Mouse (Mus musculus) liver, embryonic 14.5 days (tissue): ENCODE data around the gene Tbck. TPM values are rescaled to one million over a fixed set of nuclear protein-coding genes. Genes with fewer than 3 reads are reported as not detected.

ENCODE experiments used
- ATAC-seq: fragments of 200-750 bp; cut with Nextera tagmentation; 2 replicates; pipeline ENCODE4 v1.8.0; 2017; ENCODE audit warnings: moderate number of reproducible peaks, mild to moderate bottlenecking, moderate library complexity; ENCODE audit not compliant: insufficient read depth
- DNase-seq, 3 experiments: peaks; one replicate each; pipeline ENCODE4 v3.0.0-alpha.2; 2012 to 2013; ENCODE audit warnings: low read depth in 3 of 3, low spot score in 3 of 3
- H3K27ac ChIP-seq: fragments of 300-500 bp; sonication (generic); 2 replicates; pipeline ENCODE4 v1.5.1; 2014; ENCODE audit warnings: moderate library complexity, mild to moderate bottlenecking, control low read depth, inconsistent platforms
- H3K27me3 ChIP-seq: fragments of 300-500 bp; sonication (generic); 2 replicates; pipeline ENCODE4 v1.6.1; 2014; ENCODE audit warnings: mild to moderate bottlenecking, low read length, moderate library complexity; ENCODE audit not compliant: control insufficient read depth, insufficient read depth
- H3K36me3 ChIP-seq: fragments of 300-500 bp; sonication (generic); replicated peaks from 2 replicates; pipeline ENCODE4 v1.6.1; 2014; ENCODE audit warnings: low read depth; ENCODE audit not compliant: control insufficient read depth, insufficient read depth
- H3K4me1 ChIP-seq, 2 experiments: fragments of 200-500 bp in 1 of 2; fragments of 300-500 bp in 1 of 2; sonication (generic) in 1 of 2; replicated peaks; 2 replicates each; pipeline ENCODE4 v1.6.1; 2012 to 2014; ENCODE audit warnings: antibody characterized with exemption in 1 of 2, inconsistent platforms in 1 of 2, low read length in 1 of 2; ENCODE audit not compliant: control insufficient read depth in 2 of 2, insufficient read depth in 2 of 2
- H3K4me2 ChIP-seq: fragments of 300-500 bp; sonication (generic); 2 replicates; pipeline ENCODE4 v1.6.1; 2014; ENCODE audit warnings: low read depth, mild to moderate bottlenecking, control low read depth, moderate library complexity
- H3K4me3 ChIP-seq, 2 experiments: fragments of 200-500 bp in 1 of 2; fragments of 300-500 bp in 1 of 2; sonication (generic) in 1 of 2; 2 replicates each; pipeline ENCODE4 v1.5.1; 2012 to 2014; ENCODE audit warnings: low read depth in 2 of 2, low read length in 2 of 2, mild to moderate bottlenecking in 2 of 2, control low read depth in 1 of 2, inconsistent platforms in 1 of 2, moderate library complexity in 1 of 2; ENCODE audit not compliant: insufficient read depth in 1 of 2
- H3K9ac ChIP-seq: fragments of 300-500 bp; sonication (generic); replicated peaks from 2 replicates; pipeline ENCODE4 v1.6.1; 2014; ENCODE audit warnings: mild to moderate bottlenecking, control low read depth, moderate library complexity
- H3K9me3 ChIP-seq: fragments of 300-500 bp; sonication (generic); 2 replicates; pipeline ENCODE4 v1.6.1; 2016; ENCODE audit warnings: low read length, mixed read lengths; ENCODE audit not compliant: control insufficient read depth
- CTCF ChIP-seq: IDR thresholded peaks from 2 replicates; pipeline ENCODE4 v1.5.1; 2016; ENCODE audit warnings: antibody characterized with exemption, low read depth, control low read depth
- EP300 ChIP-seq: IDR thresholded peaks from 2 replicates; pipeline ENCODE4 v1.6.1; 2016; ENCODE audit warnings: antibody characterized with exemption, low read depth
- WGBS: fragments of 180-500 bp; shearing (Covaris S2); extraction: QIAGEN DNeasy Blood & Tissue Kit; methylation state at CpG from one replicate; pipeline ENCODE4 v1.1.7; 2014; ENCODE audit not compliant: insufficient replicate concordance; 5-methylcytosine and 5-hydroxymethylcytosine counted together
- polyA plus RNA-seq, 2 experiments: library from polyadenylated mRNA; depleted of rRNA in 1 of 2; stranded (reverse) in 1 of 2; unstranded in 1 of 2; fragments of >200 nt; fragmentation: Nextera tagmentation in 1 of 2; extraction: Ambion mirVana in 1 of 2; gene quantifications; 2 replicates each; pipeline versions ENCODE4 v1.2.1 to v1.2.3; 2012 to 2014

Gene Tbck
- polyA plus RNA-seq, 2 experiments, result 0.92 to 2.3 TPM

DNA sequence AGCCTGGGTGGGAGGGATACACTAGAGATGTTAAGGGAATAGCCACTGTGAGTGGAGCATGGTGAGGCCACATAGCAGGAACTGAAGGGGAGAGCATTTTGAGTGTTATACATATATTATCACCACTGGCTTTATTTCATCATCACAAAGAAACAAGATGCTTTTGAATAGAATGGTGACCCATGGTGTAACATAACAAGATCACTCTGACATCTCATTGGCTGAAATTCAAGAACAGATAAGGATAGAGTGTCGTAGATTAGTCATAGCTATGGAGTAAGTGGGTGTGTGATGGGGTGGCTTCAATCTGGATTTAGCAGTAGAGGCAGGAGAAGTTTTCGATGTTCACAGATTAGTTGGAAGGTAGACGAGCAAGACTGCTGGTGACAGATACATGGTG lies 64.8 kb downstream of the Tbck start:
- Histone ChIP-seq H3K9me3 (no peaks in the 10 kb centered on the region), H3K36me3 (no peaks in the 10 kb centered on the region; the same call in 1 of the 2 replicates), H3K4me2 (no peak overlapping the region), H3K4me1 (peaks cover 0 to 5% of the 10 kb centered on the region in 2 experiments; a peak in 1 of 4 replicates), H3K27ac (no peak overlapping the region), H3K4me3 (no peak overlapping the region), H3K27me3 (no peaks in the 10 kb centered on the region), H3K9ac (no peak overlapping the region)
- TF ChIP-seq EP300 (no peak), CTCF (no peak)
- no peak for ATAC-seq
- DNase-seq, result no peak
- 59% methylated on average over 3 of the region's 3 CpGs for WGBS

DNA sequence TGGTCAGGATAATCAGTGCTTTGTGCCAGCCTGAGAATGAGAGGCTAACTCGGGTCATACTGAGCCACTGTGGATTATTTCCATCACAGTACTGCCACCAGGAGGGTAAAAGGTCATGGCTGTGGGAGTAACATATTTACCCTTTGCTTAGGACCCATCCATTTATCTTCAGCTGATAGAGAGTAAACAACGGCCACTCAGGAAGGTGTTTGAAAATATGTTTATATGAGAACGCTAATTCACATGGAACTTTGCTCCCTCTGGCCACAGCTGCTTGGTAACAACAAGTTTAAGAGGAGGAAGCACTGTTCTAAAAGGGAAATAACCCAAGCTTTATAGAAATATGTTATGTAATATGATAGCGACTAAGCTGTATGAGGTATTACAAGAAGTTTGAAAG lies 68.8 kb downstream of the Tbck start:
- no peaks in the 10 kb centered on the region for H3K27me3 ChIP-seq
- DNase-seq (no peak), ATAC-seq (no peak)
- peaks cover 0 to 2% of the 10 kb centered on the region in 2 experiments; a peak in 1 of 4 replicates for H3K4me1 ChIP-seq
- 58% methylated on average over 4 of the region's 4 CpGs for WGBS
- no peak overlapping the region for H3K27ac ChIP-seq
- no peak overlapping the region for H3K9ac ChIP-seq
- H3K4me3 ChIP-seq, result no peak overlapping the region
- TF ChIP-seq CTCF (no peak), EP300 (no peak)
- no peaks in the 10 kb centered on the region; the same call in 1 of the 2 replicates for H3K36me3 ChIP-seq
- no peaks in the 10 kb centered on the region for H3K9me3 ChIP-seq
- no peak overlapping the region for H3K4me2 ChIP-seq

- H3K4me1 ChIP-seq, result no peaks in the 10 kb centered on the region
- ATAC-seq, result no peak
- TF ChIP-seq EP300 (no peak), CTCF (no peak)
- H3K9me3 ChIP-seq, result no peaks in the 10 kb centered on the region
- WGBS, result 30% methylated on average over 1 of the region's 1 CpGs
- no peak overlapping the region for H3K27ac ChIP-seq
- H3K4me2 ChIP-seq, result no peak overlapping the region
- DNase-seq, result no peak
- no peak overlapping the region for H3K4me3 ChIP-seq
- no peak overlapping the region for H3K9ac ChIP-seq
- no peaks in the 10 kb centered on the region for H3K27me3 ChIP-seq
- no peaks in the 10 kb centered on the region; the same call in 1 of the 2 replicates for H3K36me3 ChIP-seq
These were observed 72.3 kb downstream of the Tbck start for GRCm38 (mm10) chr3:132756274-132756673.

DNA sequence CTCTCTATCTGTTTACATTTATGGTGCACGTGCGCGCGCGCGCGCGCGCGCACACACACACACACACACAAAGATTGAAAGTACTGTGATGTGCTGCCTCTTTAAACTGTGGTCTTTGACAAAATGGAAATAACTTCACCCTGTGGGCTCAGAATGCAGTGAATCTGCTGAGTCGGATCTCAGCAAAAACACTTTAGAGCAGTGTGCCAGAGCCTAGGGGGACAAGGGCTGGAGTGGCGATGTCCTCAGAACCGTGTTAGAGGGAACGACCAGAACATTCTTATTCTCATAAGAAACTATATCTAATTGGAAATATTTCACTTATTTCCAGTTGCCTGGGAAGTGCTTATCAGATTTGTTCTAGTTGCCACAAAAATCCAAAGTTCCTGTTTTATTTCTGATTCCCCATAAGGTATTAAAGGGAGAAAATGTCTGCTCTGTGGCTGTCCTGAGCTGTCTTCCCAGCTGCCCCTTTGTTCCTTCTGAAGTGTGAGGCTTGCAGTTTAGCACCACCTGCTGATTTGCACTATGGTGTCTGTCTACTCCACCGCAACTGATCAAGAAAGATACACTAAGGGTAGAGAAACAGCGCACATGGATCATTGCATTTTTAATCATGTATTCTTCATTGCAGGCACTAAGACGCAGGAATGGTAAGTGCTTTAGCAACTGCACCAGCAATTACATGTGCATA lies 82.2 kb downstream of the Tbck start:
- ATAC-seq (no peak), DNase-seq (no peak)
- Histone ChIP-seq H3K4me2 (no peak overlapping the region), H3K9me3 (no peaks in the 10 kb centered on the region), H3K27me3 (no peaks in the 10 kb centered on the region), H3K9ac (no peak overlapping the region), H3K4me3 (no peak overlapping the region), H3K4me1 (no peaks in the 10 kb centered on the region), H3K27ac (no peak overlapping the region), H3K36me3 (no peaks in the 10 kb centered on the region)
- TF ChIP-seq CTCF (no peak), EP300 (no peak)
- WGBS, result 91% methylated on average over 17 of the region's 17 CpGs

- Histone ChIP-seq H3K4me3 (no peak overlapping the region), H3K9ac (no peak overlapping the region), H3K9me3 (no peaks in the 10 kb centered on the region), H3K4me2 (no peak overlapping the region), H3K27ac (no peak overlapping the region), H3K36me3 (no peaks in the 10 kb centered on the region), H3K27me3 (no peaks in the 10 kb centered on the region), H3K4me1 (no peaks in the 10 kb centered on the region)
- WGBS, result 76% methylated on average over 7 of the region's 7 CpGs
- TF ChIP-seq EP300, result no peak
- TF ChIP-seq CTCF, result no peak
- DNase-seq, result no peak
- ATAC-seq, result no peak
These were observed 88.1 kb downstream of the Tbck start for GRCm38 (mm10) chr3:132772054-132772453.
